Mouse (Mus musculus) embryonic facial prominence, embryonic 14.5 days (tissue): Measurements from ENCODE around the gene Gal. TPM values are rescaled to one million over a fixed set of nuclear protein-coding genes. Genes with fewer than 3 reads are reported as not detected.

Source experiments
- ATAC-seq: fragments of 200-750 bp; cut with Nextera tagmentation; 2 replicates; pipeline ENCODE4 v1.8.0; 2017; ENCODE audit warnings: low read depth, moderate number of reproducible peaks, moderate TSS enrichment
- DNase-seq: peaks from one replicate; pipeline ENCODE4 v3.0.0-alpha.2; 2015; ENCODE audit warnings: low spot score
- H3K27ac ChIP-seq: fragments of 300-500 bp; sonication (generic); replicated peaks from 2 replicates; pipeline ENCODE4 v1.5.1; 2014; ENCODE audit warnings: low read depth, mild to moderate bottlenecking, low read length, moderate library complexity
- H3K27me3 ChIP-seq: fragments of 300-500 bp; sonication (generic); replicated peaks from 2 replicates; pipeline ENCODE4 v1.6.1; 2014; ENCODE audit warnings: low read length; ENCODE audit not compliant: control insufficient read depth, insufficient read depth
- H3K36me3 ChIP-seq: fragments of 300-500 bp; sonication (generic); 2 replicates; pipeline ENCODE4 v1.6.1; 2014; ENCODE audit warnings: low read length, mixed read lengths; ENCODE audit not compliant: control insufficient read depth, insufficient read depth
- H3K4me1 ChIP-seq: fragments of 300-500 bp; sonication (generic); 2 replicates; pipeline ENCODE4 v1.6.1; 2014; ENCODE audit warnings: antibody characterized with exemption, low read length; ENCODE audit not compliant: control insufficient read depth, insufficient read depth
- H3K4me2 ChIP-seq: fragments of 300-500 bp; sonication (generic); 2 replicates; pipeline ENCODE4 v1.6.1; 2014; ENCODE audit warnings: low read depth, mild to moderate bottlenecking, low read length, moderate library complexity, mixed read lengths
- H3K4me3 ChIP-seq: fragments of 300-500 bp; sonication (generic); 2 replicates; pipeline ENCODE4 v1.5.1; 2014; ENCODE audit warnings: low read depth, mild to moderate bottlenecking, low read length
- H3K9ac ChIP-seq: fragments of 300-500 bp; sonication (generic); 2 replicates; pipeline ENCODE4 v1.6.1; 2014; ENCODE audit warnings: low read depth, mild to moderate bottlenecking, low read length, moderate library complexity, mixed read lengths
- H3K9me3 ChIP-seq: fragments of 300-500 bp; sonication (generic); 2 replicates; pipeline ENCODE4 v1.6.1; 2016; ENCODE audit warnings: low read length; ENCODE audit not compliant: control insufficient read depth
- WGBS: fragments of 180-500 bp; shearing (Covaris S2); extraction: QIAGEN DNeasy Blood & Tissue Kit; methylation state at CpG from one replicate; pipeline ENCODE4 v1.1.7; 2014; 5-methylcytosine and 5-hydroxymethylcytosine counted together
- polyA plus RNA-seq: library from polyadenylated mRNA; unstranded; fragments of >200 nt; fragmentation: Nextera tagmentation; extraction: Ambion mirVana; gene quantifications from 2 replicates; pipeline ENCODE4 v1.2.1, GENCODE M21; 2014

The Gal gene
- polyA plus RNA-seq, 1 experiment from 2014 or later, result 9.9 TPM

DNA sequence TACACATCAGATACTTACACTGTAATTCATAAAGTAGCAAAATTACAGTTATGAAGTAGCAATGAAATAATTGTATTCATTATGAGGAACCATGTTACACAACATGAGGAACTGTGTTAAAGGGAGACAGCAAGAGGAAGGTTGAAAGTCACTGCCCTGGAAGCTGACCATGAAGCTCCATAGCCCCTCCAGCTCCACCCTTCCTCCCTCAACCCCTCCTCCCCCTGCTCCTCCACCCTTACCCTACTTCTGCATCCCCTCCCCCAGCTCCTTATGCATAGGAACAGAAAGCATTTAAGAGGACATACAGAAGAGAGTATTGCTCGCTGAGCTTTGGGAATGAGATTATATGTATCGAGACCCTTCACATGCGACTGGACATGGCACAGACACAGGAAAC is 35.7 kb downstream of the Gal start:
- DNase-seq, result no peak
- H3K36me3 ChIP-seq, result peaks cover 5% of the 10 kb centered on the region; the same call in 1 of the 2 replicates
- no peak for ATAC-seq
- H3K4me1 ChIP-seq, result no peaks in the 10 kb centered on the region
- H3K9ac ChIP-seq, result no peak overlapping the region
- H3K27ac ChIP-seq, result no peak overlapping the region
- H3K4me2 ChIP-seq, result no peak overlapping the region
- no peaks in the 10 kb centered on the region for H3K9me3 ChIP-seq
- no peak overlapping the region for H3K4me3 ChIP-seq
- H3K27me3 ChIP-seq, result no peaks in the 10 kb centered on the region
- WGBS, result 84% methylated on average over 3 of the region's 3 CpGs

GRCm38 (mm10) chr19:3376966-3377715 is 37.2 kb downstream of the Gal start:
- H3K9ac ChIP-seq, result no peak overlapping the region
- H3K27ac ChIP-seq, result no peak overlapping the region
- no peaks in the 10 kb centered on the region for H3K4me1 ChIP-seq
- no peak overlapping the region for H3K4me3 ChIP-seq
- ATAC-seq (no peak), DNase-seq (no peak)
- H3K4me2 ChIP-seq, result no peak overlapping the region
- no peaks in the 10 kb centered on the region for H3K9me3 ChIP-seq
- WGBS, result 29% methylated on average over 4 of the region's 4 CpGs
- peaks cover 9% of the 10 kb centered on the region; the same call in 1 of the 2 replicates for H3K36me3 ChIP-seq
- no peaks in the 10 kb centered on the region for H3K27me3 ChIP-seq

DNA sequence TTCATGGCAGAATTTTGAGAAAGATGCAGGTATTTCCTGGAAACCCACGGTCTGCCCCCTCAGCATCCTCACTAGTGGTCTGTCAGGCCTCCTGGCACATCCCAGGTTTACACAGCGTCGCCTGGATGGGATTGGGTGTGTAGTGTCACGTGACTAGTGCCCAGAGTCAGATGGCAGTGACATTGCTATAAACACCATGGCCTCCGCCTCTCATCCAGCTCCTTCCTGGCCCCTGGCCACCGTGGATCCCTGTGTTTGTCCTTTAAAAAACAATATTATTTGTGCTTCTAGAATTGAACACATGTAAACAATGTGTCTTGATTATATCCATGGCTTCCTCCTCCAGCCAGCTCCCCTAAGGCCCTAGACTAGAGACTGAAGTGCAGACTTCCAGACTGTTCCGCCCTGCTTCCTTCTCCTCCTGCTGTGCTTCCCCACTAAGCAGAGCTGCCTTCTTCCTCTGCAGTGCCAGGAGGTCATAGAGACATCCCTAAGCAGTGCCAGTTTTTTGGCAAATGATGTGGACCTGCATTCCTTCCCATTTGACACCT is 38.3 kb downstream of the Gal start:
- H3K4me3 ChIP-seq, result no peak overlapping the region
- H3K9ac ChIP-seq, result no peak overlapping the region
- H3K4me2 ChIP-seq, result no peak overlapping the region
- H3K4me1 ChIP-seq, result no peaks in the 10 kb centered on the region
- no peaks in the 10 kb centered on the region for H3K9me3 ChIP-seq
- H3K36me3 ChIP-seq, result peaks cover 13% of the 10 kb centered on the region
- H3K27me3 ChIP-seq, result no peaks in the 10 kb centered on the region
- DNase-seq, result no peak
- ATAC-seq, result no peak
- no peak overlapping the region for H3K27ac ChIP-seq
- 58% methylated on average over 7 of the region's 7 CpGs for WGBS

DNA sequence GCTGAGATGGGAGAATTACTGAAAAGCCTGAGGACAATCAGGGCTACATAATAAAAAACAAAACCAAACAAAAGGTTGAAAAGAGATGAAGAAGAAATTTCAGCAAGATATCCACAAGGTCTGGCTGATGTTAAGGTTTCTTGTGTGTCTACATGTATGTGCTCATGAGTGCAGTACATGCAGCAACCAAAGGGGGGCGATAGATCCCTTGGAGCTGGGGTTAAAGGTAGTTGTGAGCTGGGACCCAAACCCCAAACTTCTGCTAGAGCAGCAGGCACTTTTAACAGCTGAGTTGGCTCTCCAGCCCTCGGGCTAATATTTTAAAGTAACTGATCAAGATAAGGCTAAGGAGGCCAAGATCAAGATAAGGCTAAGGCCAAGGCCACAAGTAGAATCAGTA is 40.3 kb downstream of the Gal start:
- H3K36me3 ChIP-seq, result peaks cover 8% of the 10 kb centered on the region
- H3K27me3 ChIP-seq, result no peaks in the 10 kb centered on the region
- H3K4me2 ChIP-seq, result no peak overlapping the region
- H3K9ac ChIP-seq, result no peak overlapping the region
- H3K4me3 ChIP-seq, result no peak overlapping the region
- H3K4me1 ChIP-seq, result no peaks in the 10 kb centered on the region
- no peak overlapping the region for H3K27ac ChIP-seq
- H3K9me3 ChIP-seq, result no peaks in the 10 kb centered on the region
- 67% methylated on average over 2 of the region's 2 CpGs for WGBS
- ATAC-seq (no peak), DNase-seq (no peak)

GRCm38 (mm10) chr19:3373380-3373779 is 41.0 kb downstream of the Gal start:
- Histone ChIP-seq H3K4me1 (no peaks in the 10 kb centered on the region), H3K9me3 (no peaks in the 10 kb centered on the region), H3K4me2 (no peak overlapping the region), H3K4me3 (no peak overlapping the region), H3K9ac (no peak overlapping the region), H3K27me3 (no peaks in the 10 kb centered on the region), H3K27ac (no peak overlapping the region), H3K36me3 (peaks cover 8% of the 10 kb centered on the region)
- WGBS, result 46% methylated on average over 12 of the region's 12 CpGs
- peak; percentile 10 for DNase-seq
- ATAC-seq, result 0 out of 2 replicates have a peak, but pooled peaks have one; percentile 22

DNA sequence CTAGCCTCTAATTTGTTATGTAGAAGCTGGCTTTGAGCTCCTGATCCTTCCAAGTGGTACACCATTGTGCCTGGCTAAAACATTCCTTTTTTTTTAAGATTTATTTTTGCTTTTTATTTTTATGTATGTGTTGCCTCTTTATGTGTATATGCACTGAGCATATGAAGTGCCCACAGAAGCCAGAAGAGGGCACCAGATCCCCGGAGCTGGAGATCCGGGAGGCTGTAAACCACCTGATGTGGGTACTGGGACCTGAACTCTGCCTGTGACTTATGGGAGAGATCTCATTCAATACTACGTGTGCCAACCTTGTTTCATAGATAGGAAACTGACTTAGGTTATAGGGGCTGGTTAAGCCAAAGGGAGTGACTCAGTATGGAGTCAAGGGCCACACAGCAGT is 46.1 kb downstream of the Gal start:
- Histone ChIP-seq H3K27ac (no peak overlapping the region), H3K9ac (no peak overlapping the region), H3K9me3 (no peaks in the 10 kb centered on the region), H3K4me1 (no peaks in the 10 kb centered on the region), H3K4me3 (no peak overlapping the region), H3K36me3 (peaks cover 17% of the 10 kb centered on the region), H3K4me2 (no peak overlapping the region), H3K27me3 (no peaks in the 10 kb centered on the region)
- 81% methylated on average over 3 of the region's 3 CpGs for WGBS
- ATAC-seq, result no peak
- no peak for DNase-seq

DNA sequence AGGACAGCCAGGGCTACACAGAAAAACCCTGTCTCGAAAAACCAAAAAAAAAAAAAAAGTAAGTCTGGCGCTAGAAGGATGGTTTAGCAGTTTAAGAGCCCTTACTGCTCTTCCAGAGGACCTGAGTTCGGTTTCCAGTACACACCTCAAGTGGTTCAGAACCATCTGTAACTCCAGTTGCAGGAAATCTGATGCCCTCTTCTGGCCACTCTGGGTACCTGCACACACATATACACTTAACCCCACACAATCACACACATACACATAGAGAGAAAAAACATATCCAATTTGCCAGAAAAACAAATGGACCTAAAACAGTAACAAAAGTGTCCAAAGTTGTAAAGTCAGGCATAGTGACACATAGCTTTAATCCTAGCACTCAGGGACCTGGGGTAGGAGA is 49.3 kb downstream of the Gal start:
- ATAC-seq (no peak), DNase-seq (no peak)
- H3K4me1 ChIP-seq, result no peaks in the 10 kb centered on the region
- no peak overlapping the region for H3K4me2 ChIP-seq
- H3K27me3 ChIP-seq, result no peaks in the 10 kb centered on the region
- H3K9ac ChIP-seq, result no peak overlapping the region
- H3K27ac ChIP-seq, result no peak overlapping the region
- 94% methylated on average over 3 of the region's 3 CpGs for WGBS
- H3K9me3 ChIP-seq, result no peaks in the 10 kb centered on the region
- no peak overlapping the region for H3K4me3 ChIP-seq
- H3K36me3 ChIP-seq, result peaks cover 15% of the 10 kb centered on the region; the same call in 1 of the 2 replicates

- no peaks in the 10 kb centered on the region for H3K9me3 ChIP-seq
- H3K9ac ChIP-seq, result no peak overlapping the region
- no peak overlapping the region for H3K27ac ChIP-seq
- H3K36me3 ChIP-seq, result 0 out of 2 replicates have a peak, but pooled peaks cover 18% of the 10 kb centered on the region
- 92% methylated on average over 4 of the region's 4 CpGs for WGBS
- DNase-seq (no peak), ATAC-seq (no peak)
- H3K27me3 ChIP-seq, result no peaks in the 10 kb centered on the region
- H3K4me1 ChIP-seq, result no peaks in the 10 kb centered on the region
- no peak overlapping the region for H3K4me3 ChIP-seq
- H3K4me2 ChIP-seq, result no peak overlapping the region
Measured at GRCm38 (mm10) chr19:3363510-3363909, 50.8 kb downstream of the Gal start.
